Comparison of ENCODE assay signal across 9 mouse cellular contexts in genomic region chr2:25181891-25182397, GRCm38 (mm10). TPM values are rescaled to one million over a fixed set of nuclear protein-coding genes. Genes with fewer than 3 reads are reported as not detected.
DNase-seq lines count a peak whose midpoint lies in the region; ATAC-seq and TF ChIP-seq lines count a peak whose summit lies in the region.
"Had no signal": no experiment of that assay in that cellular context is flagged by ENCODE, and none has a peak within 500 bp of the region (broad histone marks: within the 10 kb centered on the region; RNA-seq: fewer than 3 reads in every experiment).

No protein-coding gene starts in this region.

- in situ Hi-C loops in CH12.LX (cut with MboI; ENCODE audit: low pct_ligation_motif_present, low pct_unique_long_range_greater_than_20kb, low sequenced_read_pairs): no loop called here

- H3K27me3 ChIP-seq in erythroblast, embryonic 14.5 days (ENCODE audit: control insufficient read depth): peaks cover 98% of the 10 kb centered on the region
- H3K27me3 ChIP-seq in CH12.LX (replicated peaks): peaks cover 84% of the 10 kb centered on the region
- no peaks in the 10 kb centered on the region for H3K27me3 ChIP-seq in forebrain, embryonic 15.5 days
- peaks cover 97% of the 10 kb centered on the region for H3K27me3 ChIP-seq in liver, embryonic 15.5 days

- H3K27ac ChIP-seq in CH12.LX (ENCODE audit: insufficient read depth, low read depth): no peak overlapping the region
- H3K27ac ChIP-seq in forebrain, embryonic 15.5 days (replicated peaks): peak overlapping the region; percentile 88
- peak overlapping the region; percentile 87 for H3K27ac ChIP-seq in liver, embryonic 15.5 days (replicated peaks)

- TF ChIP-seq POLR2A in CH12.LX (IDR thresholded peaks at IDR 0.05; ENCODE audit: low read depth, low read length): 0 out of 2 replicates have a peak, but pooled peaks have one; percentile 26

- dilution Hi-C loops in CH12.LX (cut with MboI; ENCODE audit: extremely low pct_ligation_motif_present, extremely low pct_unique_long_range_greater_than_20kb, low sequenced_read_pairs): no loop called here

- 0% methylated on average over 17 of the region's 17 CpGs for WGBS in forebrain, embryonic 15.5 days
- 1% methylated on average over 17 of the region's 17 CpGs for whole genome bisulfite sequencing in liver, embryonic 15.5 days (ENCODE audit: insufficient replicate concordance)

- no peaks in the 10 kb centered on the region for H3K36me3 ChIP-seq in erythroblast, embryonic 14.5 days (ENCODE audit: control insufficient read depth)
- no peaks in the 10 kb centered on the region for H3K36me3 ChIP-seq in CH12.LX (replicated peaks in 1 of 2; ENCODE audit: control insufficient read depth in 1 of 2, insufficient read depth in 1 of 2, low read length in 1 of 2)
- no peaks in the 10 kb centered on the region for H3K36me3 ChIP-seq in forebrain, embryonic 15.5 days
- no peaks in the 10 kb centered on the region for H3K36me3 ChIP-seq in liver, embryonic 15.5 days (replicated peaks)

- H3K4me2 ChIP-seq in CH12.LX (ENCODE audit: insufficient read depth, low read depth, poor library complexity, severe bottlenecking): peak overlapping the region; percentile 71
- H3K4me2 ChIP-seq in forebrain, embryonic 15.5 days (replicated peaks): peak overlapping the region; percentile 83
- H3K4me2 ChIP-seq in liver, embryonic 15.5 days: peak overlapping the region; percentile 99

- ATAC-seq in erythroblast, adult 5-6 weeks (replicated peaks; ENCODE audit: low FRiP score, poor library complexity, severe bottlenecking): no peak
- ATAC-seq in forebrain, embryonic 15.5 days (replicated peaks): no peak
- ATAC-seq in liver, embryonic 15.5 days (ENCODE audit: insufficient read depth): no peak

- peak overlapping the region; percentile 50 for H3K9ac ChIP-seq in CH12.LX (ENCODE audit: insufficient read depth, low read depth)
- H3K9ac ChIP-seq in forebrain, embryonic 15.5 days (replicated peaks): peak overlapping the region; percentile 68
- peak overlapping the region; percentile 72 for H3K9ac ChIP-seq in liver, embryonic 15.5 days

- no peak for DNase-seq in CH12.LX (ENCODE audit: extremely low read depth)
- no peak for DNase-seq in frontal cortex, postnatal 36 days (ENCODE audit: low spot score in 2 of 2)
- no peak for DNase-seq in layer of hippocampus, adult 8-10 months (ENCODE audit: low spot score in 2 of 2)
- no peak for DNase-seq in right cerebral cortex, adult 2 months (ENCODE audit: low spot score in 2 of 2)

- TF ChIP-seq RAD21 in CH12.LX (IDR thresholded peaks at IDR 0.05; ENCODE audit: low read depth, low read length): no peak

- peak overlapping the region; percentile 68 for H3K4me3 ChIP-seq in erythroblast, embryonic 14.5 days (replicated peaks)
- peak overlapping the region in 2 of 3 experiments; percentile 46 to 70 for H3K4me3 ChIP-seq in CH12.LX (replicated peaks in 1 of 3; ENCODE audit: low read depth in 2 of 3, low read length in 2 of 3, poor library complexity in 1 of 3)
- peak overlapping the region; percentile 73 for H3K4me3 ChIP-seq in forebrain, embryonic 15.5 days
- H3K4me3 ChIP-seq in liver, embryonic 15.5 days (replicated peaks): peak overlapping the region; percentile 71

- H3K9me3 ChIP-seq in erythroblast, embryonic 14.5 days (ENCODE audit: control insufficient read depth, low read length): peaks cover 2% of the 10 kb centered on the region; the same call in 1 of the 2 replicates
- H3K9me3 ChIP-seq in CH12.LX (replicated peaks; ENCODE audit: low read length): peaks cover 11% of the 10 kb centered on the region
- H3K9me3 ChIP-seq in forebrain, embryonic 15.5 days: no peaks in the 10 kb centered on the region
- no peaks in the 10 kb centered on the region for H3K9me3 ChIP-seq in liver, embryonic 15.5 days (replicated peaks)

- TF ChIP-seq EP300 in CH12.LX (IDR thresholded peaks at IDR 0.05; ENCODE audit: low read length): no peak

- no peaks in the 10 kb centered on the region for H3K79me2 ChIP-seq in CH12.LX (replicated peaks; ENCODE audit: control insufficient read depth, extremely low read depth, insufficient read depth, poor library complexity, severe bottlenecking)

- TF ChIP-seq CTCF in CH12.LX (conservative IDR thresholded peaks at IDR 0.05 in 1 of 2, IDR thresholded peaks at IDR 0.05 in 1 of 2; ENCODE audit: low read depth in 2 of 2, low read length in 2 of 2): no peak

- peaks cover 63% of the 10 kb centered on the region for H3K4me1 ChIP-seq in erythroblast, embryonic 14.5 days (ENCODE audit: control insufficient read depth)
- H3K4me1 ChIP-seq in CH12.LX (ENCODE audit: control insufficient read depth in 1 of 2, insufficient read depth in 2 of 2): peaks cover 20 to 43% of the 10 kb centered on the region in 2 experiments
- peaks cover 89% of the 10 kb centered on the region for H3K4me1 ChIP-seq in forebrain, embryonic 15.5 days
- H3K4me1 ChIP-seq in liver, embryonic 15.5 days (replicated peaks): peaks cover 68% of the 10 kb centered on the region

TF ChIP-seq in CH12.LX, 34 proteins besides CTCF, POLR2A, EP300 and RAD21 (continues in another document):
- TF ChIP-seq USF2 (conservative IDR thresholded peaks at IDR 0.05; ENCODE audit: low read depth, low read length): no peak
- TF ChIP-seq MYC (IDR thresholded peaks at IDR 0.05; ENCODE audit: low read depth, low read length): peak; percentile 41; the same call in 1 of the 2 replicates
- no peak for TF ChIP-seq NRF1 (IDR thresholded peaks at IDR 0.05; ENCODE audit: low read depth, low read length)
- TF ChIP-seq TBP (conservative IDR thresholded peaks at IDR 0.05; ENCODE audit: low read depth, low read length): 0 out of 2 replicates have a peak, but pooled peaks have one; percentile 10
- no peak for TF ChIP-seq MEF2A (IDR thresholded peaks at IDR 0.05; ENCODE audit: borderline replicate concordance, low read depth, low read length)
- TF ChIP-seq TCF12 (IDR thresholded peaks at IDR 0.05; ENCODE audit: low read depth, low read length): no peak
- TF ChIP-seq ZNF384 (IDR thresholded peaks at IDR 0.05; ENCODE audit: low read depth, low read length): no peak
- TF ChIP-seq JUND (conservative IDR thresholded peaks at IDR 0.05; ENCODE audit: low read depth, low read length): no peak
- no peak for TF ChIP-seq MAFK (IDR thresholded peaks at IDR 0.05; ENCODE audit: insufficient replicate concordance, low read length)
- TF ChIP-seq RCOR1 (conservative IDR thresholded peaks at IDR 0.05; ENCODE audit: low read depth, low read length): no peak

RNA-seq across cellular contexts. Expression of gene Nrarp, which starts 1.4 kb away (rescaled TPM):
- 0.38 and 0.49 TPM in 2 replicates for polyA plus RNA-seq in erythroblast, embryonic 14.5 days (2012)
- total RNA-seq in erythroblast, adult 5-6 weeks (2015; ENCODE audit: low replicate concordance): not detected in 2 replicates
- total RNA-seq in erythroblast, adult 5-6 weeks (2017; ENCODE audit: low replicate concordance): 0.51 TPM in 1 of 2 replicates, not detected in the other
- total RNA-seq in CH12.LX (2012; rRNA removed) (3.1 TPM in 2 replicates), CH12.LX (2014; rRNA removed) (0.24 and 0.35 TPM in 2 replicates)
- 0.14 and 0.20 TPM in 2 replicates for polyA plus RNA-seq in CH12.LX (2012; ENCODE audit: insufficient read length, low read depth)
- 25.2 and 27.5 TPM in 2 replicates for polyA plus RNA-seq in forebrain, embryonic 15.5 days (2015; fragmentation: Nextera tagmentation; extraction: Ambion mirVana)
- polyA plus RNA-seq in liver, embryonic 15.5 days (2015; fragmentation: Nextera tagmentation; extraction: Ambion mirVana): 2.1 and 2.4 TPM in 2 replicates
- 10 to 100 TPM; 16.9 to 20.4 (median 19.5) TPM for total RNA-seq in layer of hippocampus, adult 8-10 months (2022)

RNA-seq across cellular contexts. Expression of gene Tor4a, which starts 14.7 kb away (rescaled TPM):
- 0.02 and 0.03 TPM in 2 replicates for polyA plus RNA-seq in erythroblast, embryonic 14.5 days (2012)
- total RNA-seq in erythroblast, adult 5-6 weeks (2015; ENCODE audit: low replicate concordance): 3.1 and 5.0 TPM in 2 replicates
- total RNA-seq in erythroblast, adult 5-6 weeks (2017; ENCODE audit: low replicate concordance): 6.7 and 7.4 TPM in 2 replicates
- 17.5 and 20.4 TPM in 2 replicates for total RNA-seq in CH12.LX (2012; rRNA removed)
- 12.6 and 13.1 TPM in 2 replicates for total RNA-seq in CH12.LX (2014; rRNA removed)
- polyA plus RNA-seq in CH12.LX (2012; ENCODE audit: insufficient read length, low read depth): 15.3 TPM in 2 replicates
- polyA plus RNA-seq in forebrain, embryonic 15.5 days (2015; fragmentation: Nextera tagmentation; extraction: Ambion mirVana): 1.3 and 1.6 TPM in 2 replicates
- 6.2 and 6.8 TPM in 2 replicates for polyA plus RNA-seq in liver, embryonic 15.5 days (2015; fragmentation: Nextera tagmentation; extraction: Ambion mirVana)
- 1 to 10 TPM; 2.2 to 4.6 (median 2.8) TPM for total RNA-seq in layer of hippocampus, adult 8-10 months (2022)

RNA-seq across cellular contexts. Expression of gene Nelfb, which starts 29.3 kb away (rescaled TPM):
- polyA plus RNA-seq in erythroblast, embryonic 14.5 days (2012): 1.8 TPM in 2 replicates
- 0.77 and 6.1 TPM in 2 replicates for total RNA-seq in erythroblast, adult 5-6 weeks (2015; ENCODE audit: low replicate concordance)
- total RNA-seq in erythroblast, adult 5-6 weeks (2017; ENCODE audit: low replicate concordance): 19.5 and 25.7 TPM in 2 replicates
- total RNA-seq in CH12.LX (2012; rRNA removed): 57.0 and 58.7 TPM in 2 replicates
- total RNA-seq in CH12.LX (2014; rRNA removed): 42.0 and 53.6 TPM in 2 replicates
- polyA plus RNA-seq in CH12.LX (2012; ENCODE audit: insufficient read length, low read depth): 52.5 and 58.0 TPM in 2 replicates
- 96.7 and 102 TPM in 2 replicates for polyA plus RNA-seq in forebrain, embryonic 15.5 days (2015; fragmentation: Nextera tagmentation; extraction: Ambion mirVana)
- 35.9 and 40.6 TPM in 2 replicates for polyA plus RNA-seq in liver, embryonic 15.5 days (2015; fragmentation: Nextera tagmentation; extraction: Ambion mirVana)
- total RNA-seq in layer of hippocampus, adult 8-10 months (2022): 10 to 100 TPM; 56.7 to 64.9 (median 64.0) TPM

RNA-seq across cellular contexts. Expression of gene Stpg3, which starts 32.5 kb away (rescaled TPM):
- polyA plus RNA-seq in erythroblast, embryonic 14.5 days (2012): 0.03 TPM in 1 of 2 replicates, not detected in the other
- not detected in 2 replicates for total RNA-seq in erythroblast, adult 5-6 weeks (2015; ENCODE audit: low replicate concordance)
- total RNA-seq in erythroblast, adult 5-6 weeks (2017; ENCODE audit: low replicate concordance): 0.34 TPM in 1 of 2 replicates, not detected in the other
- total RNA-seq in CH12.LX (2012; rRNA removed): not detected in 2 replicates
- total RNA-seq in CH12.LX (2014; rRNA removed): not detected in 2 replicates
- polyA plus RNA-seq in CH12.LX (2012; ENCODE audit: insufficient read length, low read depth): not detected in 2 replicates
- polyA plus RNA-seq in forebrain, embryonic 15.5 days (2015; fragmentation: Nextera tagmentation; extraction: Ambion mirVana): not detected in 2 replicates
- polyA plus RNA-seq in liver, embryonic 15.5 days (2015; fragmentation: Nextera tagmentation; extraction: Ambion mirVana): not detected in 2 replicates
- under 1 TPM in 2 of 4 experiments, not detected in 2; 0.27 to 0.29 TPM for total RNA-seq in layer of hippocampus, adult 8-10 months (2022)
- total RNA-seq: gastrocnemius, postnatal 4 days had no signal

RNA-seq across cellular contexts. Expression of gene Fam166a, which starts 36.6 kb away (rescaled TPM):
- polyA plus RNA-seq in erythroblast, embryonic 14.5 days (2012): not detected in 2 replicates
- not detected in 2 replicates for total RNA-seq in erythroblast, adult 5-6 weeks (2015; ENCODE audit: low replicate concordance)
- total RNA-seq in erythroblast, adult 5-6 weeks (2017; ENCODE audit: low replicate concordance): not detected in 2 replicates
- total RNA-seq in CH12.LX (2012; rRNA removed) (0.38 and 0.42 TPM in 2 replicates), CH12.LX (2014; rRNA removed) (not detected in 2 replicates)
- 23.4 and 35.0 TPM in 2 replicates for polyA plus RNA-seq in CH12.LX (2012; ENCODE audit: insufficient read length, low read depth)
- 1.2 TPM in 1 of 2 replicates, not detected in the other for polyA plus RNA-seq in forebrain, embryonic 15.5 days (2015; fragmentation: Nextera tagmentation; extraction: Ambion mirVana)
- polyA plus RNA-seq in liver, embryonic 15.5 days (2015; fragmentation: Nextera tagmentation; extraction: Ambion mirVana): 1.0 TPM in 1 of 2 replicates, not detected in the other
- total RNA-seq in layer of hippocampus, adult 8-10 months (2022): not detected

Comparison
In these comparisons a context has a peak if more than half of its experiments do, and no peak if none do; other contexts are left out.
1. RNA of gene Nelfb, which starts 29.3 kb away (polyA plus RNA-seq): 96.7 to 102 TPM in forebrain, embryonic 15.5 days, 52.5 to 58.0 TPM in CH12.LX and 35.9 to 40.6 TPM in liver, embryonic 15.5 days; 1.8 TPM in erythroblast, embryonic 14.5 days; every median in the first group is over 10 times any median in the second.
2. Peak in every context shown above with its lines, with median percentiles within 50 percentile points of each other: H3K4me3 ChIP-seq, H3K4me2 ChIP-seq and H3K9ac ChIP-seq.